Mouse (Mus musculus) layer of hippocampus, postnatal 25 days (tissue): ENCODE data around the gene Suclg2. TPM values are rescaled to one million over a fixed set of nuclear protein-coding genes. Genes with fewer than 3 reads are reported as not detected.

Experiments
- DNase-seq, 2 experiments: peaks; one replicate each; pipeline ENCODE4 v3.0.0; 2022; ENCODE audit warnings: mixed read lengths in 2 of 2, low spot score in 1 of 2; ENCODE audit errors: extremely low spot score in 1 of 2
- total RNA-seq, 2 experiments: library from RNA; stranded (reverse); gene quantifications; 2 replicates each; pipeline ENCODE4 v1.2.3; 2021

The Suclg2 gene
- total RNA-seq, 2 experiments from 2014 or later: 12.5 to 13.5 TPM

GRCm38 (mm10) chr6:95574867-95575266 lies 143.7 kb downstream of the Suclg2 start:
- DNase-seq: no peak

GRCm38 (mm10) chr6:95574389-95574788 lies 144.2 kb downstream of the Suclg2 start:
- DNase-seq: no peak

GRCm38 (mm10) chr6:95573035-95573759 lies 145.4 kb downstream of the Suclg2 start:
- no peak for DNase-seq

- no peak for DNase-seq
These were observed 147.0 kb downstream of the Suclg2 start for GRCm38 (mm10) chr6:95571620-95572019.

GRCm38 (mm10) chr6:95563355-95564009 lies 155.1 kb downstream of the Suclg2 start:
- no peak for DNase-seq

- DNase-seq: no peak
These were observed 162.3 kb downstream of the Suclg2 start for GRCm38 (mm10) chr6:95556320-95556719.

GRCm38 (mm10) chr6:95552339-95552950 lies 166.2 kb downstream of the Suclg2 start:
- no peak for DNase-seq

- DNase-seq: no peak
These were observed 167.6 kb downstream of the Suclg2 start for GRCm38 (mm10) chr6:95551000-95551399.

GRCm38 (mm10) chr6:95546189-95546832 lies 172.3 kb downstream of the Suclg2 start:
- no peak for DNase-seq

GRCm38 (mm10) chr6:95545714-95546113 lies 172.9 kb downstream of the Suclg2 start:
- no peak for DNase-seq

- no peak for DNase-seq
These were observed 173.3 kb downstream of the Suclg2 start for GRCm38 (mm10) chr6:95545296-95545695.

- no peak for DNase-seq
These were observed 183.4 kb downstream of the Suclg2 start for GRCm38 (mm10) chr6:95535191-95535590.

- DNase-seq: no peak
These were observed 198.8 kb downstream of the Suclg2 start for GRCm38 (mm10) chr6:95519846-95520245.

- no peak for DNase-seq
These were observed 200.2 kb downstream of the Suclg2 start for GRCm38 (mm10) chr6:95518406-95518805.

- no peak for DNase-seq
These were observed 202.9 kb downstream of the Suclg2 start for GRCm38 (mm10) chr6:95515721-95516120.

- no peak for DNase-seq
These were observed 203.9 kb downstream of the Suclg2 start for GRCm38 (mm10) chr6:95514726-95515125.

- DNase-seq: no peak
These were observed 206.9 kb downstream of the Suclg2 start for GRCm38 (mm10) chr6:95511689-95512088.

- no peak for DNase-seq
These were observed 217.8 kb downstream of the Suclg2 start for GRCm38 (mm10) chr6:95500771-95501170.

- no peak for DNase-seq
These were observed 219.0 kb downstream of the Suclg2 start for GRCm38 (mm10) chr6:95499639-95500038.

- DNase-seq: no peak
These were observed 226.2 kb downstream of the Suclg2 start for GRCm38 (mm10) chr6:95492216-95492956.
